Mouse (Mus musculus) stomach, embryonic 15.5 days (tissue): Measurements from ENCODE around the gene Pknox2. TPM values are rescaled to one million over a fixed set of nuclear protein-coding genes. Genes with fewer than 3 reads are reported as not detected.

Experiments
- ATAC-seq: fragments of 200-750 bp; cut with Nextera tagmentation; 2 replicates; pipeline ENCODE4 v1.8.0; 2017; ENCODE audit warnings: low read depth, moderate number of reproducible peaks, moderate TSS enrichment; ENCODE audit not compliant: insufficient read depth, low FRiP score
- H3K27ac ChIP-seq: fragments of 300-500 bp; sonication (generic); 2 replicates; pipeline ENCODE4 v1.5.1; 2015; ENCODE audit warnings: mild to moderate bottlenecking, inconsistent platforms
- H3K27me3 ChIP-seq: fragments of 300-500 bp; sonication (generic); replicated peaks from 2 replicates; pipeline ENCODE4 v1.6.1; 2015; ENCODE audit warnings: inconsistent platforms
- H3K36me3 ChIP-seq: fragments of 300-500 bp; sonication (generic); 2 replicates; pipeline ENCODE4 v1.6.1; 2015; ENCODE audit warnings: inconsistent platforms
- H3K4me1 ChIP-seq: fragments of 300-500 bp; sonication (generic); 2 replicates; pipeline ENCODE4 v1.6.1; 2015; ENCODE audit warnings: inconsistent platforms
- H3K4me2 ChIP-seq: fragments of 300-500 bp; sonication (generic); 2 replicates; pipeline ENCODE4 v1.6.1; 2015; ENCODE audit warnings: mild to moderate bottlenecking, inconsistent platforms
- H3K4me3 ChIP-seq: fragments of 300-500 bp; sonication (generic); replicated peaks from 2 replicates; pipeline ENCODE4 v1.5.1; 2015; ENCODE audit warnings: inconsistent platforms
- H3K9ac ChIP-seq: fragments of 300-500 bp; sonication (generic); 2 replicates; pipeline ENCODE4 v1.6.1; 2015; ENCODE audit warnings: inconsistent platforms
- H3K9me3 ChIP-seq: fragments of 300-500 bp; sonication (generic); 2 replicates; pipeline ENCODE4 v1.6.1; 2016; ENCODE audit warnings: inconsistent platforms
- WGBS: fragments of 180-500 bp; shearing (Covaris S2); methylation state at CpG from one replicate; pipeline ENCODE4 v1.1.7; 2015; 5-methylcytosine and 5-hydroxymethylcytosine counted together
- polyA plus RNA-seq: library from polyadenylated mRNA; unstranded; fragments of >200 nt; fragmentation: Nextera tagmentation; extraction: Ambion mirVana; gene quantifications from 2 replicates; pipeline ENCODE4 v1.2.1, GENCODE M21; 2015

Pknox2 gene
- polyA plus RNA-seq, 1 experiment from 2014 or later: 8.3 TPM

GRCm38 (mm10) chr9:37094230-37094990 lies 52.8 kb downstream of the Pknox2 start:
- no peak overlapping the region for H3K4me3 ChIP-seq
- H3K9ac ChIP-seq: no peak overlapping the region
- H3K9me3 ChIP-seq: no peaks in the 10 kb centered on the region
- H3K27ac ChIP-seq: no peak overlapping the region
- 58% methylated on average over 11 of the region's 11 CpGs for WGBS
- no peak overlapping the region for H3K4me2 ChIP-seq
- H3K27me3 ChIP-seq: no peaks in the 10 kb centered on the region
- no peak for ATAC-seq
- H3K36me3 ChIP-seq: no peaks in the 10 kb centered on the region
- H3K4me1 ChIP-seq: peaks cover 6% of the 10 kb centered on the region; the same call in 1 of the 2 replicates

- no peak for ATAC-seq
- Histone ChIP-seq H3K4me2 (no peak overlapping the region), H3K9ac (no peak overlapping the region), H3K9me3 (no peaks in the 10 kb centered on the region), H3K4me3 (no peak overlapping the region), H3K27me3 (no peaks in the 10 kb centered on the region), H3K36me3 (no peaks in the 10 kb centered on the region), H3K27ac (no peak overlapping the region), H3K4me1 (peaks cover 6% of the 10 kb centered on the region; the same call in 1 of the 2 replicates)
- 10% methylated on average over 5 of the region's 5 CpGs for WGBS
Measured at GRCm38 (mm10) chr9:37093086-37093485, 54.1 kb downstream of the Pknox2 start.

GRCm38 (mm10) chr9:37089894-37090652 lies 57.1 kb downstream of the Pknox2 start:
- Histone ChIP-seq H3K9ac (no peak overlapping the region), H3K9me3 (no peaks in the 10 kb centered on the region)
- 71% methylated on average over 6 of the region's 6 CpGs for WGBS

GRCm38 (mm10) chr9:37085370-37085769 lies 61.8 kb downstream of the Pknox2 start:
- no peak overlapping the region for H3K4me3 ChIP-seq
- no peak overlapping the region for H3K4me2 ChIP-seq
- no peak overlapping the region for H3K9ac ChIP-seq
- H3K4me1 ChIP-seq: no peaks in the 10 kb centered on the region
- ATAC-seq: no peak; the same call in 1 of the 2 replicates
- H3K36me3 ChIP-seq: no peaks in the 10 kb centered on the region
- H3K9me3 ChIP-seq: no peaks in the 10 kb centered on the region
- 0 out of 2 replicates have a peak overlapping the region, but pooled peaks have one; percentile 3 for H3K27ac ChIP-seq
- no peaks in the 10 kb centered on the region; the same call in 1 of the 2 replicates for H3K27me3 ChIP-seq
- WGBS: 58% methylated on average over 2 of the region's 2 CpGs

More at GRCm38 (mm10) chr9:37089894-37090652, 57.1 kb downstream of the Pknox2 start:
- H3K27ac ChIP-seq: no peak overlapping the region
- peaks cover 6% of the 10 kb centered on the region; the same call in 1 of the 2 replicates for H3K4me1 ChIP-seq
- H3K4me2 ChIP-seq: no peak overlapping the region
- H3K4me3 ChIP-seq: no peak overlapping the region
- no peak for ATAC-seq
- H3K27me3 ChIP-seq: no peaks in the 10 kb centered on the region
- no peaks in the 10 kb centered on the region for H3K36me3 ChIP-seq

- Histone ChIP-seq H3K4me2 (no peak overlapping the region), H3K9me3 (no peaks in the 10 kb centered on the region), H3K36me3 (no peaks in the 10 kb centered on the region), H3K4me3 (no peak overlapping the region), H3K27me3 (no peaks in the 10 kb centered on the region; the same call in 1 of the 2 replicates), H3K4me1 (no peaks in the 10 kb centered on the region), H3K27ac (no peak overlapping the region), H3K9ac (no peak overlapping the region)
- 85% methylated on average over 10 of the region's 10 CpGs for WGBS
- ATAC-seq: no peak
Measured at GRCm38 (mm10) chr9:37082246-37082645, 65.0 kb downstream of the Pknox2 start.

- Histone ChIP-seq H3K27me3 (no peaks in the 10 kb centered on the region; the same call in 1 of the 2 replicates), H3K27ac (no peak overlapping the region), H3K9me3 (no peaks in the 10 kb centered on the region), H3K9ac (no peak overlapping the region), H3K4me2 (no peak overlapping the region), H3K4me1 (no peaks in the 10 kb centered on the region), H3K36me3 (no peaks in the 10 kb centered on the region), H3K4me3 (no peak overlapping the region)
- ATAC-seq: no peak
- whole genome bisulfite sequencing: 83% methylated on average over 6 of the region's 6 CpGs
Measured at GRCm38 (mm10) chr9:37080309-37080708, 66.9 kb downstream of the Pknox2 start.

GRCm38 (mm10) chr9:37077063-37077418 lies 70.2 kb downstream of the Pknox2 start:
- 58% methylated on average over 2 of the region's 2 CpGs for WGBS
- H3K36me3 ChIP-seq: no peaks in the 10 kb centered on the region
- H3K9ac ChIP-seq: no peak overlapping the region
- no peaks in the 10 kb centered on the region for H3K27me3 ChIP-seq
- no peak overlapping the region for H3K4me3 ChIP-seq
- no peaks in the 10 kb centered on the region for H3K4me1 ChIP-seq
- no peak overlapping the region for H3K27ac ChIP-seq
- ATAC-seq: no peak
- no peak overlapping the region for H3K4me2 ChIP-seq
- H3K9me3 ChIP-seq: no peaks in the 10 kb centered on the region

GRCm38 (mm10) chr9:37076386-37077062 lies 70.7 kb downstream of the Pknox2 start:
- Histone ChIP-seq H3K9me3 (no peaks in the 10 kb centered on the region), H3K27ac (no peak overlapping the region), H3K9ac (no peak overlapping the region), H3K4me1 (no peaks in the 10 kb centered on the region), H3K4me2 (no peak overlapping the region), H3K27me3 (no peaks in the 10 kb centered on the region), H3K36me3 (no peaks in the 10 kb centered on the region), H3K4me3 (no peak overlapping the region)
- 26% methylated on average over 15 of the region's 15 CpGs for WGBS
- ATAC-seq: no peak

- no peak overlapping the region for H3K9ac ChIP-seq
- H3K4me1 ChIP-seq: no peaks in the 10 kb centered on the region
- no peak overlapping the region for H3K4me2 ChIP-seq
- H3K27me3 ChIP-seq: no peaks in the 10 kb centered on the region
- no peak for ATAC-seq
- no peak overlapping the region for H3K4me3 ChIP-seq
- H3K36me3 ChIP-seq: no peaks in the 10 kb centered on the region
- no peaks in the 10 kb centered on the region for H3K9me3 ChIP-seq
- H3K27ac ChIP-seq: no peak overlapping the region
- WGBS: 45% methylated on average over 4 of the region's 4 CpGs
Measured at GRCm38 (mm10) chr9:37075903-37076302, 71.3 kb downstream of the Pknox2 start.

- Histone ChIP-seq H3K27ac (no peak overlapping the region), H3K36me3 (no peaks in the 10 kb centered on the region), H3K9ac (no peak overlapping the region), H3K4me1 (no peaks in the 10 kb centered on the region), H3K4me2 (no peak overlapping the region), H3K9me3 (no peaks in the 10 kb centered on the region), H3K4me3 (no peak overlapping the region), H3K27me3 (no peaks in the 10 kb centered on the region)
- 70% methylated on average over 6 of the region's 6 CpGs for WGBS
- ATAC-seq: no peak
Measured at GRCm38 (mm10) chr9:37069391-37070312, 77.6 kb downstream of the Pknox2 start.

- ATAC-seq: no peak
- no peak overlapping the region for H3K27ac ChIP-seq
- WGBS: 86% methylated on average over 5 of the region's 5 CpGs
- H3K9ac ChIP-seq: no peak overlapping the region
- H3K36me3 ChIP-seq: no peaks in the 10 kb centered on the region
- no peak overlapping the region for H3K4me2 ChIP-seq
- H3K27me3 ChIP-seq: no peaks in the 10 kb centered on the region
- no peaks in the 10 kb centered on the region for H3K9me3 ChIP-seq
- no peak overlapping the region for H3K4me3 ChIP-seq
- no peaks in the 10 kb centered on the region for H3K4me1 ChIP-seq
Measured at GRCm38 (mm10) chr9:37067473-37067830, 79.8 kb downstream of the Pknox2 start.
